Mouse (Mus musculus) liver, embryonic 13.5 days (tissue): ENCODE data around the gene Stk32b. TPM values are rescaled to one million over a fixed set of nuclear protein-coding genes. Genes with fewer than 3 reads are reported as not detected.

Experiments
- ATAC-seq: fragments of 200-750 bp; cut with Nextera tagmentation; 2 replicates; pipeline ENCODE4 v1.8.0; 2017; ENCODE audit warnings: low read depth, mild to moderate bottlenecking, moderate number of reproducible peaks, moderate library complexity
- DNase-seq: peaks from one replicate; pipeline ENCODE4 v3.0.0; 2022
- H3K27ac ChIP-seq: fragments of 300-500 bp; sonication (generic); 2 replicates; pipeline ENCODE4 v1.5.1; 2015; ENCODE audit warnings: moderate library complexity, mild to moderate bottlenecking, inconsistent platforms
- H3K27me3 ChIP-seq: fragments of 300-500 bp; sonication (generic); 2 replicates; pipeline ENCODE4 v1.6.1; 2015; ENCODE audit warnings: mild to moderate bottlenecking, inconsistent platforms
- H3K36me3 ChIP-seq: fragments of 300-500 bp; sonication (generic); 2 replicates; pipeline ENCODE4 v1.6.1; 2015; ENCODE audit warnings: mild to moderate bottlenecking, inconsistent platforms
- H3K4me1 ChIP-seq: fragments of 300-500 bp; sonication (generic); replicated peaks from 2 replicates; pipeline ENCODE4 v1.6.1; 2015; ENCODE audit warnings: inconsistent platforms
- H3K4me2 ChIP-seq: fragments of 300-500 bp; sonication (generic); 2 replicates; pipeline ENCODE4 v1.6.1; 2015; ENCODE audit warnings: inconsistent platforms, mild to moderate bottlenecking, moderate library complexity
- H3K4me3 ChIP-seq: fragments of 300-500 bp; sonication (generic); replicated peaks from 2 replicates; pipeline ENCODE4 v1.5.1; 2015; ENCODE audit warnings: mild to moderate bottlenecking, inconsistent platforms
- H3K9ac ChIP-seq: fragments of 300-500 bp; sonication (generic); 2 replicates; pipeline ENCODE4 v1.6.1; 2015; ENCODE audit warnings: mild to moderate bottlenecking, inconsistent platforms
- H3K9me3 ChIP-seq: fragments of 300-500 bp; sonication (generic); replicated peaks from 2 replicates; pipeline ENCODE4 v1.6.1; 2016; ENCODE audit warnings: inconsistent platforms
- WGBS: fragments of 180-500 bp; shearing (Covaris S2); methylation state at CpG from one replicate; pipeline ENCODE4 v1.1.7; 2015; ENCODE audit not compliant: insufficient replicate concordance; 5-methylcytosine and 5-hydroxymethylcytosine counted together
- polyA plus RNA-seq: library from polyadenylated mRNA; unstranded; fragments of >200 nt; fragmentation: Nextera tagmentation; extraction: Ambion mirVana; gene quantifications from 2 replicates; pipeline ENCODE4 v1.2.1, GENCODE M21; 2015

The Stk32b gene
- polyA plus RNA-seq, 1 experiment from 2014 or later, result 0.38 TPM

DNA sequence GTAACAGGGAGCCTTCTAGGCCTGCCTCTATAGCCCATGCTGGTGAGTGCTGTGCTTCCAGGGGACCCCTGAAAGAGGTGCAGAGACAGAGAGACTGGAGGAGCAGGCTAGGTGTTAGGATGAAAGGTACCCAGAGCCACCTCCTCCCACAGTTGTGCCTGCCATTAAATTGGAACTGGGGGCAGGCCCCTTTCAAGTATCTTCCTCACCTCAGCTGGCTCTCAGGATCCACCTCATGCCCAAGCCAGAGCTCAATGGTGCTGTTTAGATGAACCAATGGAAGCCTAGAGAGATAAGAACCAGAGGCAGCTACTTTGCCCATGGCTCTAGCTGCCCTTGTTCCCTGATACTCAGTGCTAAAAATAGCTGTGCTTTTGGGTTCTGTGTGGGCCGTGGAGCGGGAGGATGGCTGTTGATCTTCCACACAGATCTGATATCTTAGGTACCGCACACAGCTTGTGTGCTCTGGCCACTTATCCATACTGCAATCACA, 221.9 kb downstream of the Stk32b start:
- H3K4me2 ChIP-seq, result no peak overlapping the region
- no peaks in the 10 kb centered on the region for H3K9me3 ChIP-seq
- H3K27ac ChIP-seq, result no peak overlapping the region
- DNase-seq (no peak), ATAC-seq (no peak)
- H3K27me3 ChIP-seq, result no peaks in the 10 kb centered on the region
- H3K36me3 ChIP-seq, result no peaks in the 10 kb centered on the region
- no peaks in the 10 kb centered on the region for H3K4me1 ChIP-seq
- H3K9ac ChIP-seq, result no peak overlapping the region
- H3K4me3 ChIP-seq, result no peak overlapping the region
- 57% methylated on average over 3 of the region's 3 CpGs for WGBS

DNA sequence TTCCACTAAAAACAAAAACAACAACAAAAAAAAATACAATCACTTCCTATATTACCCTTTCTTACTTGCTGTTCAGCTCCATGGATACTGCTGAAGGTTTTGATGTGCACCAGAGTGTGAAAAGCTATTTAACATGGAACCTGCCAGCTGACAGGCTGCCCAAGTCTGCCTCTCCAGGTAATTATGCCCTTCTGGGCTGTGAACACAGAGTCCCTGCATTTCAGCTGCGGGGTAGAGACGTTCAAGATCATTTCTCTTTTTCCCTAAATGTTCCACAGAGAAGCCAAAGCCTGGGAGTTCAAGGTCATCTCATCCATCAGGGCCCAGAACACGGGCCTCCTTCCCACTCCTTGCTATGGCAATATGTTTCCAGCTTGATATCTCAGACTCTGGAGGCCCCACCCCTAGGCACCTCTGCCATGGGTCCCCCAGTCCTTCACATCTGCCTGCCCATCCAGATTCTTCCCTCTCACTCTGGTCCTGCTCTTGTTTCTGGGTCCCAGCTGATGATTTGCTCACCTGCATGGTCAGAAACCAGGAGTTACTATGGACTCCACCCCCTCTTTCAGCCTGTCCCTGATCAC, 244.9 kb downstream of the Stk32b start:
- peak; percentile 59 for ATAC-seq
- DNase-seq, result no peak
- Histone ChIP-seq H3K4me3 (no peak overlapping the region), H3K9ac (no peak overlapping the region), H3K27ac (no peak overlapping the region), H3K9me3 (no peaks in the 10 kb centered on the region), H3K36me3 (no peaks in the 10 kb centered on the region), H3K27me3 (no peaks in the 10 kb centered on the region), H3K4me2 (no peak overlapping the region), H3K4me1 (0 out of 2 replicates have a peak, but pooled peaks cover 8% of the 10 kb centered on the region)
- 42% methylated on average over 3 of the region's 3 CpGs for WGBS

DNA sequence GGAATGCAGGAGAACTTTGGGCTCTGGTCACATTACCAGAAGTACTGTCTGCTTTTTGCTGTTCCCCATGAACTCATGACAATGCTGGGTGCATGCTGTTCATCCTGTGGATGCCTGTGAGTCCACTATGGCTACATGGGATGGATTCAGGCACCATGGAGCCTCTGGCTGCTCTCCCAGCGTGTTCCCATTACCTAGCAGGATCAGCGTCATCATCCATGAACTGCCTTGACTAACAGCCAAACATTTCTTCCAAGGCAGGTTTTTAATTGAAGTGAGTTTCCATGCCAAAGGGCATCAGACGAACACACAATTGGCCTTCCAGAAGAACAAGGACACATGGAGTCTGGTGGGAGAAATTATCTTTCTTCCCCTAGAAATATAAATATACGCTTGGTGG, 245.4 kb downstream of the Stk32b start:
- no peaks in the 10 kb centered on the region for H3K9me3 ChIP-seq
- no peak overlapping the region for H3K4me3 ChIP-seq
- no peak for ATAC-seq
- no peak overlapping the region for H3K9ac ChIP-seq
- no peak for DNase-seq
- 0 out of 2 replicates have a peak, but pooled peaks cover 8% of the 10 kb centered on the region for H3K4me1 ChIP-seq
- no peak overlapping the region for H3K27ac ChIP-seq
- H3K36me3 ChIP-seq, result no peaks in the 10 kb centered on the region
- 63% methylated on average over 4 of the region's 4 CpGs for WGBS
- H3K4me2 ChIP-seq, result no peak overlapping the region
- H3K27me3 ChIP-seq, result no peaks in the 10 kb centered on the region

DNA sequence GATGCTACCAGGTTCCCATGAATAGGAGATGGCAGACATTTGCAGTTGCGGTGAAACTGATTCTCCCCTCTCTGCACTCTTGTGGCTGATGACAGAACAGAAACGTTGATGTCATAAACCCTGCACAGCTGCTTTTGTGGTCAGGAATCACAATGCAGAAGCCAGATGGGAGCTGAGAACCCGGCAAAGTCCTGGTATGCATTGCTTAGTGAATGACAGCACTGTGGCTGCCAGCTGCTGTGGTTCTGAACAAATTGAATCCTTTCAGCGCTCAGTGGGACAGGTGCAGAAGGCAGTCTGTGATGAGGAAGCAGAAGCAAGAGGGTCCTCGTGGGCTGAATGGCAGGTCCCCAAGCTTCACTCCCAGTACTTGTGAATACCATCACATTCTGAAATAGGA, 247.9 kb downstream of the Stk32b start:
- Histone ChIP-seq H3K4me2 (no peak overlapping the region), H3K9me3 (no peaks in the 10 kb centered on the region), H3K27me3 (no peaks in the 10 kb centered on the region), H3K9ac (no peak overlapping the region), H3K27ac (no peak overlapping the region), H3K4me1 (0 out of 2 replicates have a peak, but pooled peaks cover 8% of the 10 kb centered on the region), H3K4me3 (no peak overlapping the region), H3K36me3 (no peaks in the 10 kb centered on the region)
- DNase-seq (no peak), ATAC-seq (no peak)
- WGBS, result 48% methylated on average over 5 of the region's 5 CpGs

DNA sequence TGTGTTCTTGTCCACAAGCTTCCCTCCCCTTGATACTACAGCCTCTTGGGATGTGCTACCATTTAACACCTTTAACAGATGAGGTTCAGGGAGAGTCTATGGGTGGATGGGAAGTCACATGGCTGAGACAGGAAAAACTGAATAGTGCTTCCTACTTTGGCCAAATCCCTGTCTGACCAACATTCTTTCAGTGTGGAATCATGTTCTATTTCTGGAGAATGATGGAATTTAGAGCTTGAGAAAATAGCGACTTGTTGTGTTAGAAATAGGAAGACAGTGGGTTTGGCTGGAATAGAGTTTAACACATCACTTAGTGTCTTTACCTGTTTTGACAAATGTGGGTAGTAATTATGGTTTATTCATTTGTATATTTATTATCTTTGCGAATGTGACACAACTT, 249.3 kb downstream of the Stk32b start:
- DNase-seq (no peak), ATAC-seq (no peak)
- peaks cover 13% of the 10 kb centered on the region for H3K4me1 ChIP-seq
- no peaks in the 10 kb centered on the region for H3K36me3 ChIP-seq
- H3K27me3 ChIP-seq, result no peaks in the 10 kb centered on the region
- H3K4me3 ChIP-seq, result no peak overlapping the region
- no peak overlapping the region for H3K4me2 ChIP-seq
- H3K9me3 ChIP-seq, result no peaks in the 10 kb centered on the region
- H3K27ac ChIP-seq, result no peak overlapping the region
- no peak overlapping the region for H3K9ac ChIP-seq
- 51% methylated on average over 2 of the region's 2 CpGs for WGBS

DNA sequence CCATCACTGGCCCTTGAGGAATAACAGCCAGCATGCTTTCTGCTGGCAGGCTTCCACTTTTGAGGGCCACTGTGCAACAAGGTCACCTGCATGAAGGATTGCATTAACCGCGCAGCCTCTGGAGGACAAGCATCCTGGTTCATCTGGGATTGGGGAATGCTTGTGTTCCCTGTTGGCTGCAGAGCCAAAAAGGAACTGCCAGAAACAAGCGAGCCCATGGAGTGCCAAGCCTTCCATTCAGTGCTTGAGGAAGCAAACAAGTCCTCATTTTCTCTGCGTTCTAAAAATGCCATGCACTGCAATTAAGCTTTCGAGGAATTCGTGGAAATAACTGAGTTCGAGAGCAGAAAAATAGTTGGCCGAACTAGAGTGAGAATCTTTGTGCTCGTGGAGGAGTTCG, 251.5 kb downstream of the Stk32b start:
- H3K4me2 ChIP-seq, result no peak overlapping the region
- H3K9ac ChIP-seq, result no peak overlapping the region
- ATAC-seq (no peak), DNase-seq (no peak)
- WGBS, result 70% methylated on average over 10 of the region's 10 CpGs
- H3K4me1 ChIP-seq, result peaks cover 5% of the 10 kb centered on the region
- no peaks in the 10 kb centered on the region for H3K27me3 ChIP-seq
- H3K27ac ChIP-seq, result no peak overlapping the region
- H3K9me3 ChIP-seq, result no peaks in the 10 kb centered on the region
- no peaks in the 10 kb centered on the region for H3K36me3 ChIP-seq
- H3K4me3 ChIP-seq, result no peak overlapping the region

DNA sequence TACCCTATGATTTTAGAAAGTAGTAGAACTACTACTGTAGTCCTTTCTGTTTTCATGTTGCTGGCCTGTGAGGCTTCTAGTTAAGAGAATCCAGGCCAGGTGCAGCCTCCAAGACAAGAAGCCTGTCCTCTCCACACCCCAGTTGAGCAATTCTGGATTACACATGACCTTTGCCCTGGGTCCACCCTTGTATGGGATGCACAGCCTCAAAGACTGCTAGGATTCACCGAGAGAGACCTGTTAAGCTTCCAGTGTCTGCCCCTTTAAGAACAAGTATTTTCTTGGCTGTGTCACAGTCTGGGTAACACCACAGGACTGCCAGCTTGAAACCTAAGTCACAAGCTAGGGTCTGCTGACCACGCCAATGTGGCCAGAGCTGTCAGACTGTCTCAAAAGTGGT, 258.7 kb downstream of the Stk32b start:
- Histone ChIP-seq H3K9ac (no peak overlapping the region), H3K9me3 (no peaks in the 10 kb centered on the region), H3K4me1 (peaks cover 24% of the 10 kb centered on the region), H3K27me3 (no peaks in the 10 kb centered on the region), H3K4me3 (no peak overlapping the region), H3K27ac (peak overlapping the region; percentile 96), H3K4me2 (no peak overlapping the region), H3K36me3 (no peaks in the 10 kb centered on the region)
- ATAC-seq, result no peak
- 46% methylated on average over 2 of the region's 2 CpGs for WGBS
- no peak for DNase-seq

DNA sequence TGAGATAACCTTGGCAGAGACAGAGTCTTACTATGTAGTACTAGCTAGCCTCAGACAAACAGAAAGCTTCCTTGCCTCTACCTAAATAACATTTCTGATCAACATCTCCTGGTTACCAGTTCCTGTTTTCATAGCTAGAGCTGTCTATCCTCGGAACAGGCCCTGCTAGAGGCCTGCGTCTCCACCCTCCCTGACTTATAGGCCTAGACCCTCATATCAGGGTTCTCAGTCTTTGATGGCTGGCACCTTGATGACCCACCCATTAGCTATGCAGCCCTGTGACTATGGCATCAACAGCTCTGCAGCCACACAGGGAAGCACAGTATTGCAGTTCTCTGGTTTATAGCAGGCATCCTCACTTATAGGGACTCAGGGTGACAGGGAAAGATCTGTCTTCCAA, 259.1 kb downstream of the Stk32b start:
- H3K9ac ChIP-seq, result no peak overlapping the region
- DNase-seq (peak; percentile 22), ATAC-seq (peak; percentile 81)
- H3K36me3 ChIP-seq, result no peaks in the 10 kb centered on the region
- no peaks in the 10 kb centered on the region for H3K27me3 ChIP-seq
- no peaks in the 10 kb centered on the region for H3K9me3 ChIP-seq
- WGBS, result 46% methylated on average over 2 of the region's 2 CpGs
- no peak overlapping the region for H3K4me2 ChIP-seq
- peaks cover 20% of the 10 kb centered on the region for H3K4me1 ChIP-seq
- peak overlapping the region; percentile 96 for H3K27ac ChIP-seq
- no peak overlapping the region for H3K4me3 ChIP-seq

DNA sequence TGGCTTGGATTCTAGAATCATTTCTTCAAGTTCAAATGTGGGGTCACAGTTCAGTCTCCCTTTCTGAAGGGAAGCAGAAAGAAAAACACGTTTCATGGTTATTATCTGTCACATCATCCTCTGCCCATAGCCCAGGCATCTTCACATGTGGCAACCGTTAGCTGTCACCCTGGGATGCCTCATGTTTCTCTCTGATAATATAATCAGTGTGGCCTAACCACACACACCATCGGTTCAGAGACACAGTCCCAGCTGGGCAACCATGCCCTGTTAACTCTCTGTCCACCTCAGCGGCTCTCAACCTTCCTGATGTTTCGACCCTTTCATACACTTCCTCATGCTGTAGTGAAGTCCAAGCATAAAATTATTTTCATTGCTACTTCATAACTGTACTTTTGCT, 259.8 kb downstream of the Stk32b start:
- H3K4me1 ChIP-seq, result peaks cover 19% of the 10 kb centered on the region
- H3K4me2 ChIP-seq, result no peak overlapping the region; the same call in none of the 2 replicates
- peak overlapping the region; percentile 96 for H3K27ac ChIP-seq
- DNase-seq (peak; percentile 49), ATAC-seq (peak; percentile 91)
- no peaks in the 10 kb centered on the region for H3K27me3 ChIP-seq
- WGBS, result 32% methylated on average over 5 of the region's 5 CpGs
- H3K9ac ChIP-seq, result peak overlapping the region; percentile 63; the same call in 1 of the 2 replicates
- no peaks in the 10 kb centered on the region for H3K36me3 ChIP-seq
- no peaks in the 10 kb centered on the region for H3K9me3 ChIP-seq
- peak overlapping the region; percentile 21; the same call in 1 of the 2 replicates for H3K4me3 ChIP-seq

DNA sequence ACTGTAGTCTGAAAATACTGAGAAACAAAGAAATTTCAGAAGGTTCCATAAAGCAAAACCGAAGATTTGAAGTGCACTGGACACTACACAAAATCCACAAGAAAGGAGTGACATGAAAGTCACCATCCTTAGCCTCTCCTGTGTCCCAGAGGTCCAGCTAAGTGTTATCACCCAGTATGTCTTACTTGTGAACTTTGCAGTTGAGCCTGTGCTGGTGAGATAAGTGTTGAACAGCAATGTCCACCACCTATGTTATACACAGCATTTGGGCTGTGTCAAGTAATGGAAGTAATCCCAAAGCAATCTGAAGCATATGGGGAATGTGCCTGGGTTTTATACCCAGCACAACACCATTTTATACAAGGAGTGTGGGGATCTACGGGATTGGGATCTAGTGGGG, 260.4 kb downstream of the Stk32b start:
- Histone ChIP-seq H3K27me3 (no peaks in the 10 kb centered on the region), H3K4me2 (peak overlapping the region; percentile 42), H3K36me3 (no peaks in the 10 kb centered on the region), H3K4me1 (peaks cover 19% of the 10 kb centered on the region), H3K27ac (peak overlapping the region; percentile 96), H3K9me3 (no peaks in the 10 kb centered on the region), H3K9ac (peak overlapping the region; percentile 63), H3K4me3 (peak overlapping the region; percentile 21; the same call in 1 of the 2 replicates)
- ATAC-seq (peak; percentile 84), DNase-seq (peak; percentile 17)
- 30% methylated on average over 2 of the region's 2 CpGs for WGBS

DNA sequence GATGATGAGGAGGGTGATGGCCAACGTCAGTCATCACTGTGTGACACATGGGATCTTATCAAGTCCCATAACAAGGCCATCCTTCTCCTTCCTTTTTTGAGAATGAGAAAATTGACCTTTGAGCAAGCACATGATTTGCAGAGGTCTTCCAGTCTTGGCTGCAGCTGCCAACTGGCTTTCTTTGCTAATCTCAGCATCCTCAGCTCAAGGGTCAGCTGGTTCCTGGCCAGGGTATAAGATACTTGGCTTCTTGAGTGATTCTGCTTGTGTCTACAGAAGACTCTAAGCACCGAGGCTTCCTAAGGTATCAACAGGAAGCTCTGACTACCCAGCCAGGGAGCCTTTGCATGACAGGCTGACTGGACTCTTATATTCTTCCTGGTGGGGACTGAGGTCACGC, 269.4 kb downstream of the Stk32b start:
- Histone ChIP-seq H3K4me2 (no peak overlapping the region), H3K9ac (no peak overlapping the region), H3K27ac (no peak overlapping the region), H3K36me3 (no peaks in the 10 kb centered on the region), H3K4me3 (no peak overlapping the region), H3K4me1 (no peaks in the 10 kb centered on the region), H3K9me3 (no peaks in the 10 kb centered on the region), H3K27me3 (no peaks in the 10 kb centered on the region)
- DNase-seq, result no peak
- 43% methylated on average over 3 of the region's 3 CpGs for WGBS
- ATAC-seq, result no peak

DNA sequence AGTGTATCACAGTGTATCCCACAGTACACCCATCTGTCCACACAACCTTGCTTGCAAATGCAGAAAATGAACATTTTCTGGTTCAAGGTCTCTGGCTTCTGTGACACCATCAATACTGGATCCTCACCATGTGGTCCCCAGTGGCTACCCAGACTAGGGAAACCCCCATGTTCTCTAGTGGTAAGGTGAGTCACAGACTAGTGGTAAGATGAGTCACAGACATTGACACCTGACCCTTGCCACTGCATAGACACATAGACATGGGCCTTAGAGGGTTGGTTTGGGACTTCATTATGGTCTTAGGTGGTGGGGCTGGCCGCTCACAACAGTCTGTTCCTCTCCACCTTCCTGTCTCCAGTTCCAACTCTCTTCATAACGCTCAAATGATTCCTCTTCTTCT, 274.2 kb downstream of the Stk32b start:
- Histone ChIP-seq H3K36me3 (no peaks in the 10 kb centered on the region), H3K9ac (no peak overlapping the region), H3K27ac (no peak overlapping the region), H3K27me3 (no peaks in the 10 kb centered on the region), H3K9me3 (no peaks in the 10 kb centered on the region), H3K4me3 (no peak overlapping the region), H3K4me1 (no peaks in the 10 kb centered on the region), H3K4me2 (no peak overlapping the region)
- ATAC-seq, result no peak
- WGBS, result 51% methylated on average over 2 of the region's 2 CpGs
- DNase-seq, result no peak
